Mouse (Mus musculus): ENCODE measurements around the gene Vmn2r92.

DNA sequence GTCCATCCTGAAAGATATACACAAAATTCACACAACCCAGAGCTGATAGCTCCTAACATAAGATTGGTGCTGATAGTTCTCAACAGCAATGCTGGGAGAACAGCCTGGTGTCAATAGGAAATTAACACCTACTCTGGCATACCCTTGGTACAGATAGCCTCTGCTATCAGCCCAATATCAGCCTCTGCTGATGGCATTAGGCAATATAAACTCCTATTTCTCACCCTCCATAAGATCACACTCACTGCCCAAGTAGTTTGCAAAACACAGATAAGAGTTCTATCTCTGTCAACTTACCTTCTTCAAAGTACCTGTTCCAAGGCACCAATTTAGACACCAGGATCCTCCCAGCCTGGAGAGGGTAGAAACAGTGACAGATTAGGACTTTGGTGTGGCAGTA, 69.6 kb downstream of the Vmn2r92 start:
- TF ChIP-seq POLR2AphosphoS2 (IDR thresholded peaks at IDR 0.05; ENCODE audit: low read length), result no peak
- TF ChIP-seq CTCF (IDR thresholded peaks at IDR 0.05 in 2 of 3, conservative IDR thresholded peaks at IDR 0.05 in 1 of 3; ENCODE audit: control insufficient read depth in 1 of 3, insufficient read depth in 1 of 3, low read depth in 2 of 3, low read length in 3 of 3, poor library complexity in 1 of 3, severe bottlenecking in 1 of 3), result no peak
- no peak for TF ChIP-seq POLR2A (IDR thresholded peaks at IDR 0.05; ENCODE audit: control insufficient read depth in 1 of 2, insufficient read depth in 1 of 2, low read depth in 1 of 2, low read length in 2 of 2, poor library complexity in 1 of 2)
- TF ChIP-seq SIN3A (IDR thresholded peaks at IDR 0.05; ENCODE audit: low read length), result no peak
- no peak for TF ChIP-seq USF2 (IDR thresholded peaks at IDR 0.05; ENCODE audit: borderline replicate concordance in 1 of 2, insufficient read depth in 1 of 2, low read depth in 1 of 2, low read length in 2 of 2)
- no peak for TF ChIP-seq ZC3H11A (IDR thresholded peaks at IDR 0.05; ENCODE audit: low read depth, low read length)
- TF ChIP-seq TCF12 (IDR thresholded peaks at IDR 0.05; ENCODE audit: low read depth, low read length), result peak; percentile 54; the same call in 1 of the 2 replicates
